In the genomic region with DNA sequence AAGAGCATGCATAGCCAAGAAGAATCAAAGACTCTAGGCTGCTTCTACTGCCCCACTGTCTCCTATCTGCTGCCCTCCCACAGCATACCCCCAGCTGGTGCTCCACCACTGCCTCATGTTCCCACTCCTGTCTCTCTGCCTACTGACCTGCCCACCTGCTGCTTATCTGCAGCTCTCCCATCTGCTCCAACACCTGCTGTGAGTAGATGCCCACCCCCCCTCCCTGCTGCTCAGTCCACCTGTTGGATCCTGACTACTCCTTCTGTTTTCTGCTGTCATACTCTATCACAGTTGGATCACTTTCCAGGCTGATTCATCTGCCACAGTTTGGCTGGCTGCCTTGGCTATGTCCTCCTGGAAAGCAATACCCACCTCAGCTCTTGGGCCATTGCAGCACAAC, we compare ENCODE assay signal across 13 mouse cellular contexts. TPM values are rescaled to one million over a fixed set of nuclear protein-coding genes. Genes with fewer than 3 reads are reported as not detected.
DNase-seq lines count a peak whose midpoint lies in the region; ATAC-seq and TF ChIP-seq lines count a peak whose summit lies in the region.
"Had no signal": no experiment of that assay in that cellular context is flagged by ENCODE, and none has a peak within 500 bp of the region (broad histone marks: within the 10 kb centered on the region; RNA-seq: fewer than 3 reads in every experiment).

No protein-coding gene starts in this region.

- H3K4me3 ChIP-seq in hindbrain, postnatal 0 days (ENCODE audit: low read length) = no peak overlapping the region
- H3K4me3 ChIP-seq in hindbrain, embryonic 10.5 days = no peak overlapping the region
- no peak overlapping the region for H3K4me3 ChIP-seq in kidney, embryonic 15.5 days (replicated peaks)
- H3K4me3 ChIP-seq: lung, embryonic 15.5 days had no signal

- no peaks in the 10 kb centered on the region for H3K4me1 ChIP-seq in hindbrain, postnatal 0 days (ENCODE audit: insufficient read depth, low read length)
- H3K4me1 ChIP-seq in hindbrain, embryonic 10.5 days (replicated peaks) = no peaks in the 10 kb centered on the region
- no peaks in the 10 kb centered on the region for H3K4me1 ChIP-seq in kidney, embryonic 15.5 days

- DNase-seq in hindbrain, postnatal 0 days (ENCODE audit: low spot score) = peak; percentile 56
- no peak for DNase-seq in hindbrain, embryonic 10.5 days (ENCODE audit: low spot score)
- DNase-seq in adipocyte (ENCODE audit: low spot score) = peak; percentile 48
- DNase-seq in adrenal gland, postnatal 25 days = peak; percentile 32
- DNase-seq in cerebellum, postnatal 14 days = peak; percentile 67 to 72
- DNase-seq in liver = no peak
- DNase-seq: heart, postnatal 36 days; kidney, adult 11 months; thymus, postnatal 4 days had no signal

- H3K4me2 ChIP-seq in hindbrain, postnatal 0 days (ENCODE audit: low read depth, low read length) = no peak overlapping the region
- H3K4me2 ChIP-seq in kidney, embryonic 15.5 days = no peak overlapping the region
- H3K4me2 ChIP-seq: lung, embryonic 15.5 days had no signal

- no peaks in the 10 kb centered on the region for H3K36me3 ChIP-seq in hindbrain, postnatal 0 days (ENCODE audit: insufficient read depth, low read length)
- H3K36me3 ChIP-seq in hindbrain, embryonic 10.5 days = no peaks in the 10 kb centered on the region
- H3K36me3 ChIP-seq in kidney, embryonic 15.5 days = no peaks in the 10 kb centered on the region
- H3K36me3 ChIP-seq: lung, embryonic 15.5 days had no signal

- TF ChIP-seq CTCF in hindbrain, postnatal 0 days (IDR thresholded peaks at IDR 0.05; ENCODE audit: low read depth) = no peak

- H3K9ac ChIP-seq in hindbrain, postnatal 0 days (replicated peaks; ENCODE audit: low read length) = no peak overlapping the region
- no peak overlapping the region for H3K9ac ChIP-seq in kidney, embryonic 15.5 days
- H3K9ac ChIP-seq: lung, embryonic 15.5 days had no signal

- no peaks in the 10 kb centered on the region for H3K9me3 ChIP-seq in hindbrain, postnatal 0 days (ENCODE audit: low read length)
- H3K9me3 ChIP-seq in hindbrain, embryonic 10.5 days = no peaks in the 10 kb centered on the region
- H3K9me3 ChIP-seq in kidney, embryonic 15.5 days (replicated peaks) = no peaks in the 10 kb centered on the region
- H3K9me3 ChIP-seq: lung, embryonic 15.5 days had no signal

- H3K27me3 ChIP-seq in hindbrain, postnatal 0 days (ENCODE audit: insufficient read depth, low read length) = no peaks in the 10 kb centered on the region
- no peaks in the 10 kb centered on the region for H3K27me3 ChIP-seq in hindbrain, embryonic 10.5 days (ENCODE audit: insufficient read depth, poor library complexity, severe bottlenecking)
- H3K27me3 ChIP-seq in kidney, embryonic 15.5 days = no peaks in the 10 kb centered on the region
- H3K27me3 ChIP-seq: lung, embryonic 15.5 days had no signal

- peak; percentile 69 for ATAC-seq in hindbrain, postnatal 0 days
- ATAC-seq in kidney, embryonic 15.5 days (replicated peaks; ENCODE audit: low FRiP score) = no peak

- no peak overlapping the region for H3K27ac ChIP-seq in hindbrain, postnatal 0 days
- H3K27ac ChIP-seq in hindbrain, embryonic 10.5 days = no peak overlapping the region
- no peak overlapping the region for H3K27ac ChIP-seq in kidney, embryonic 15.5 days
- H3K27ac ChIP-seq: lung, embryonic 15.5 days had no signal

RNA-seq across cellular contexts. Expression of a gene that starts 47.0 kb away (rescaled TPM):
- total RNA-seq in hindbrain, postnatal 0 days (2014; rRNA removed) = 11.7 and 13.7 TPM in 2 replicates
- 17.6 and 20.4 TPM in 2 replicates for polyA plus RNA-seq in hindbrain, postnatal 0 days (2015; fragmentation: Nextera tagmentation; extraction: Ambion mirVana)
- polyA plus RNA-seq in hindbrain, embryonic 10.5 days (2016; fragmentation: Nextera tagmentation; extraction: Ambion mirVana) = 10.2 and 12.8 TPM in 2 replicates
- total RNA-seq in adrenal gland, postnatal 25 days (2021) = 0.86 and 2.0 TPM in 2 replicates
- polyA plus RNA-seq in kidney, embryonic 15.5 days (2015; fragmentation: Nextera tagmentation; extraction: Ambion mirVana) = 2.8 and 4.3 TPM in 2 replicates
- total RNA-seq: CH12.LX; heart, adult 8-10 months; heart, postnatal 36 days had no signal

Comparison
In these comparisons a context has a peak if more than half of its experiments do, and no peak if none do; other contexts are left out.
1. DNase-seq: peak in hindbrain, postnatal 0 days (single experiment), adipocyte (single experiment), adrenal gland, postnatal 25 days (single experiment) and cerebellum, postnatal 14 days (2 of 2); none in hindbrain, embryonic 10.5 days (single experiment) and liver (single experiment).